Mouse (Mus musculus) liver, adult (tissue): ENCODE data around the gene Hdgfl2.

Experiments used
- GATA4 ChIP-seq: IDR thresholded peaks from 2 replicates; pipeline ENCODE4 v1.6.1; 2014; ENCODE audit warnings: mild to moderate bottlenecking, low read length; ENCODE audit not compliant: insufficient replicate concordance

The Hdgfl2 gene

DNA sequence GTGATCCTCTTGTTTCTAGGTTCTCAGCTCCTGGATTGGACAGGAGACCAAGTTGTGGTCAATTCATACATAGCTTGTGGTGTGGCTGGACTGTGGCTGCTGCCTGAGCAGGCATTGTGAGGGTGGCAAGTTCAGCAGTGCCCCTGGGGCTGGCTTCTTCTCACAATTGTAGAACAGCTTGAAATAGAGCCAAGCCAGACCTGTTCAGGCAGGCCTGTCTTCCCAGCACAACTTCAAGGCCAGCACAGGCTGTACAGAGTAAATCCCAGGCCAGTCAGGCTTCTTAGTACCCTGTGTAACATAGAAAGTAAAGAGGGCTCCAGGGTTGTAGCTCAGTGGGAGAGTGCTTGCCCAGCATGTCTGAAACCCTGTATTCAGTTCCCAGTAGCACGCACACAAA is 13.4 kb downstream of the Hdgfl2 start:
- TF ChIP-seq GATA4, result no peak

DNA sequence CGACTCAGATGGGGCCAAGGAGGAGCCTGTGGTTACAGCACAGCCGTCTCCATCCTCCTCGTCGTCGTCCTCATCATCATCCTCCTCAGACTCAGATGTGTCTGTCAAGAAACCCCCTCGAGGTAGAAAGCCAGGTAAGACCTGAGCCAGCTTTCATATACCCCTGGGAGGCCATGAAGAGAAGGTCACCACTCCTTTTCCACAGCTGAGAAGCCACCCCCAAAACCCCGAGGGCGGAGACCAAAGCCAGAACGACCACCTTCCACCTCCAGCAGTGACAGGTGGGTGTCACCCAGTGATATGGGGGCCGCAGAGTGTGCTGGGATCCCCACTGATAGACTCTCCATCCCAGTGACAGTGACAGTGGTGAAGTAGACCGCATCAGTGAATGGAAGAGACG is 17.4 kb downstream of the Hdgfl2 start:
- TF ChIP-seq GATA4, result no peak

DNA sequence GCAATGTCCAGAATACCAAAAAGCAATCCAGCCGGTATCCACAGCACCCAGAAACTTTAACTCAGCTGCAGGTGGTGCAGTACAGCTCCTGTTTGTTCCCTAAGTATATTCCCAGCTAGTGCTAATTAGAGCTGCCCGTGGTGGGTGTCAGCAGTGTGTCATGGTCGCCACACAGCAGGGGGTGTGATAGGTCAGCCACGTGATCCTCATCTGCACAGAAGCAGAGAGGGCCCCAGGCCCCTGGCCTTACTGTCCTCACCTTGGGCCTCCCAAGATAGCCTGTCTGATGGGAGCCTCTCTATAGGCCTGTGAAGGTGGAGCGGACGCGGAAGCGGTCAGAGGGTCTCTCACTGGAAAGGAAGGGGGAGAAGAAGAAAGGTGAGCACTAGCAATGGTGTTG is 18.7 kb downstream of the Hdgfl2 start:
- no peak for TF ChIP-seq GATA4

DNA sequence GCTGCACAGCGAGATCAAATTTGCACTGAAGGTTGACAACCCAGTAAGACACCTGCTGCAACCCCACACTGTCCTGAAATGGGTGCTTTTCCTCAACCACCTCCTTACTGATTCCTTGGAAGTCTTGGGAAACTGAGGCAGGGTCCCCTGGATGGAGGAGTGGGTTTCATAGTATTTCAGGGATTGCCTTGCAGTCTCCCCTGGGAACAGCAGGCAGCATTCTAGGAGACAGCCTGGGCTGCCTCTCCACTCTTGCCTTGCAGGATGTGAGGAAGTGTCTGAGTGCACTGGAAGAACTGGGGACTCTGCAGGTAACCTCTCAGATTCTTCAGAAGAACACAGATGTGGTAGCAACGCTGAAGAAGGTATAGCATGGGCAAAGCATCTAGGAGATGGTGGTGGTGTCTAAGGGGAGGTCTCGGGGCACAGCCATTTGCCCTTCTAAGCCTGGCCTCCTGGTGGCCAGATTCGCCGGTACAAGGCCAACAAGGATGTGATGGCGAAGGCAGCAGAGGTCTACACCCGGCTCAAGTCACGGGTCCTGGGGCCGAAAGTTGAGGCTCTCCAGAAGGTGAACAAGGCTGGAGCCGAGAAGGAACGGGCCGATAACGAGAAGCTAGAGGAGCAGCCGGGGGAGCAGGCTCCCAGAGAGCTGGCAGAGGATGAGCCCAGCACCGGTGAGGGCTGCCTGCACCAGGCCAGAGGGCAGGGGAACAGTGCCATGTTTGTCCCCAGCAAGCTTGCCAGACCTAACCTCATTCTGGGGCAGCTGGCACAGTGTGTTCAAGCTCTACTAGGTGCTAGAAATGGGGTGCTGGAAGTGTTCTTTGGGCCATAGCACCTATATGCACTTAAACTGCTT is 19.5 kb downstream of the Hdgfl2 start:
- TF ChIP-seq GATA4, result no peak

DNA sequence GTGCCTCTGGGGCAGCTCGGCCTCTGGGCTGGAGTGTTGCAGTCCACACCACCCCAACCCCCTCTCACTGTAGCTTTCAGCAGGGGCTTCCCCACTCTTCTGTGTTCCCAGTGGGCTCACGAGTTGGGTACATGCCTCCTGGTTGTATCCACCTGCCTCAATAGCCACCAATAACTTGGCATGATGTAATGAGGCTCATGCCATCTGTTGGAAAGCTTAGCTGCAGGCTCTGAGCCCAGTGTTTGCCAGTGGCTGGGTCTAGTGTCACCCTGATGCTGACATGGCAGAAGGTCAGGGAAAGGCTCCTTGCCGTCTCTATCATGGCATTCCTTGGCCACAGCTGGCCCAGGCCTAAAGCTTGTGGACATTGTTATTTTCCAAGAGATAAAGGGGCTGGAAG is 21.4 kb downstream of the Hdgfl2 start:
- no peak for TF ChIP-seq GATA4

DNA sequence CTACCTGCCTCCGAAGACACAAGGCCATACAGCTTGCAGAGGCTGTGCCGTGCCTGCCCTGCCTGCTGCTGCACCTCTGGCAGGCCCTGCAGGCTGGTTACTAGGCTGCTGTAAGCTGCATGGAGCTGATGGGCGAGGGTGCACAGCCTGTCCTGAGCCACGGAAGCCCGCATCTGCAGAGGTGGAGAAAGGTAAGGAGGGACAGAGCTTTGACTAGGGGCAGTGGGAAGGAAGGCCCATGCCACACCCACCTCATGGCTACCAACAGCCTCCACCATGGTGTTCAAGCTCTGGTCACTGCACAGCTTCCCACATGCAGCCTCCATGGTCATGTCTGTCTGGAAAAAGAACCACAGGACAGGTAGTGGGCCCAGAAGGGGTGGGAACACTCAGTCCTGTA is 22.7 kb downstream of the Hdgfl2 start:
- no peak for TF ChIP-seq GATA4

DNA sequence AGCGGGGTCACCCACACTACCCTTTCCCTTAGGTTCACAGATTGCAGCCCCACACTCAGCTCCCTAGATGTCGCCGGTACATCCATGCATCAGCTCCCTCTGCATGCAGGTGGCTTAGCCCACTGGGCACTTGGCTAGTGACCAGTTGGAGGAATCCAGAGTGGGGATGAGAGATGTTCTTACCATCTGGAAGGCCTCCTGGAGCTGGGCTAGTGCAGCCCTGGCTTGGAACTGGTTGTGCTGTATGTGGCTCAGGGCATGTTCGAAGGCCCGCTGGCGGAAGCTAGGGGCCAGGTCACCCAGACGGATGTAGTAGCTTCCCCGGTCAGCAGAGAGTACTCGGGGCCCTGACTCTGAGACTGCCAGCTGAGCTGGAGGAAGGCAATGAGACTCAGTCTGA is 23.5 kb downstream of the Hdgfl2 start:
- no peak for TF ChIP-seq GATA4

DNA sequence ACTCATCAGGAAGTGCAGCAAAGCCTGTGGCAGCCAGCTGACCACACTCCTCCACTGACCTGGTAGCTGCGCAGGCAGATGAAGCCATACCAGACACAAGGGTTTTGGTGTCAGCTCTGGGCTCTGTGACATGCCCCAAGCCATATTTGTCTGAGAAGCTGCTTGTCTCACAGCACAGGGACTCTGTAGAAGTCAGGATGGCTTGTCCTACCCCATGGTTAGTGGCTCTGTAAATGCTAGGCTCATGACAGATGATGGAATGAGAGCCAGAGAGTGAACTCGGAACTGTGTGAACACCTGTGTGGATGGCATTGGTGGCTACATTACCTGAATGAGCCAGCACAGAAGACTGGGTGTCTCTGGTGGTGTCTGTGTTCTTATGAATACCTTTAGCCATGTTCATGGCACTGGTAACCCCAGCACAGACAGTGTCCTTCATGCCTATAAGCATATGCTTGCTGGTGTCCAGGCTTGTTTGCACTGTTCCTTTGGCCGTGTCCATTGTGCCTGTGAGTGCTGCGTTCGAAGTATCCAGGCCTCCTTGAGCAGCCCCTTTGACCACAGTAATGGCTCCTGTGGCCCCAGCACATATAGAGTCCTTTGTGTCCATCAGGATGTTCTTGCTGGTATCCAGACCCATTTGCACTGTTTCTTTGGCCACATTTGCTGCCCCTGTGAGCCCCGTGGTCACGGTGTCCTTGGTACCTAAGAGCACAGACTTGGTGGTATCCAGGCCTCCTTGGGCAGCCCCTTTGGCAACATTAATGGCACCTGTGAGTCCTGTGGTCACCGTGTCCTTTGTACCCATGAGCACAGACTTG is 24.2 kb downstream of the Hdgfl2 start:
- no peak for TF ChIP-seq GATA4

DNA sequence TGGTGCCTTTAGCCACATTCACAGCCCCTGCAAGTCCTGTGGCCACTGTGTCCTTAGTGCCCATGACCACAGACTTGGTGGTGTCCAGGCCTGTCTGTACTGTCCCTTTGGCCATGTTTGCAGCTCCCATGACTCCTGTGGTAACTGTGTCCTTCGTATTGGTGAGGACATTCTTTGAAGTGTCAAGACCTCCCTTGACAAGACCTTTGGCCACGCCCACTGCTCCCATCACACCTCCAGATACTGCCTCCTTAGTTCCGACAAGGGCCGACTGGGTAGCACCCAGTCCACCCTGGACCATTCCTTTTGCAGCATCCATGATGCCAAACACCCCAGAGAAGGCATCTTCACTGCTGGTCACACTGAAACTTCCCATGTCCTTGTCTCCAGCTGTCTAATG is 27.5 kb downstream of the Hdgfl2 start:
- no peak for TF ChIP-seq GATA4

DNA sequence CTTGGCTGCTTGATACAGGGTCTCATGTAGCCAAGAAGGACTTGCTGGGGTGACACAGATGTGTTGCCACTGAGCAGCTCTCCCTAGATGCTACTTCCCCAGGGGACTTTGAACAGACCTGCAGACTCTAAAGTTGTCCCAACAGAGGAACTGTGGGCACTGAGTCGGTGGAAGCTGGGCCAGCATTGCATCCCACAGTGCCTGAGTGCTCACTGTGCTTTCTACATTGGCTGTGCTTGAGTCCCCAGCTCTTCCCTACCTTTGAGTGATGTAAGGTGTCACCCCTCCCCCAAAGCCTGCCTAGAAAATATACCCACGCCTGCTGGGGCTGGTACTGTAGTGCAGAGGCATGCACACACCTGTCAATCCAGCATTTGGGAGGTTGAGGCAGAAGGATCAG is 28.3 kb downstream of the Hdgfl2 start:
- no peak for TF ChIP-seq GATA4

DNA sequence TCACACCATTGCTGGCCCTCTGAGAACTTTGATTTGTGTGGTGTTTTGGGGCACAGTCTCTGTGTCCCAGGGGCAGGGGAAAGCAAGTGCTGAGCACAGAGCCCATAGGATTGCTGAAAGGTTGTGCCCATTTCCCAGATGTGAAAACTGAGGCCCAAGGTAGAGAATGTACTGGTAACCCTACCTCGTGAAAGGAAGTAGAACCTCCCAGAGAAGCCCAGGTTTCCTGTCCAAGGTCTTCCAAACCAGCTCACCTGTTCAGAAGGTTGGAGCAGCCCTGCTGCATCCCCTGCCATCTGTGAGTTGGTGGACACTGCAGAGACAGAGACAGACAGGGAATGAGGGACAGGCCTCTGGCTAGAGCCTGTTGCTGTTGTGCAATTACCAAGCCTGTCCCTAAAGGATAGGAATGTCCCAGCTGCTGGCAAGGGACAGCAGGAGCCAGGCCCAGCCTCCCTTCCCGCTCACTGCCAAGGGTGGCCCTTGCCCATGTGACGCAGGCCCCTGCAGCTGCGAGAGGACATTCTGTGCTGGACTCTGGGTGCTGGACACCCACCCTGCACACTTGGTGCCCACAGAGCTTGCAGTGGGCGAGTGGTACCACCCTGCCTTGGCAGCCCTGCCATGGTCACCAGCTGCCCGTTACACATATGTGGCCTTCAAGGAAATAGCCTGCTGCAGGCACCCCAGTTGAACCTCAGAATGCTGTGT is 29.1 kb downstream of the Hdgfl2 start:
- no peak for TF ChIP-seq GATA4

DNA sequence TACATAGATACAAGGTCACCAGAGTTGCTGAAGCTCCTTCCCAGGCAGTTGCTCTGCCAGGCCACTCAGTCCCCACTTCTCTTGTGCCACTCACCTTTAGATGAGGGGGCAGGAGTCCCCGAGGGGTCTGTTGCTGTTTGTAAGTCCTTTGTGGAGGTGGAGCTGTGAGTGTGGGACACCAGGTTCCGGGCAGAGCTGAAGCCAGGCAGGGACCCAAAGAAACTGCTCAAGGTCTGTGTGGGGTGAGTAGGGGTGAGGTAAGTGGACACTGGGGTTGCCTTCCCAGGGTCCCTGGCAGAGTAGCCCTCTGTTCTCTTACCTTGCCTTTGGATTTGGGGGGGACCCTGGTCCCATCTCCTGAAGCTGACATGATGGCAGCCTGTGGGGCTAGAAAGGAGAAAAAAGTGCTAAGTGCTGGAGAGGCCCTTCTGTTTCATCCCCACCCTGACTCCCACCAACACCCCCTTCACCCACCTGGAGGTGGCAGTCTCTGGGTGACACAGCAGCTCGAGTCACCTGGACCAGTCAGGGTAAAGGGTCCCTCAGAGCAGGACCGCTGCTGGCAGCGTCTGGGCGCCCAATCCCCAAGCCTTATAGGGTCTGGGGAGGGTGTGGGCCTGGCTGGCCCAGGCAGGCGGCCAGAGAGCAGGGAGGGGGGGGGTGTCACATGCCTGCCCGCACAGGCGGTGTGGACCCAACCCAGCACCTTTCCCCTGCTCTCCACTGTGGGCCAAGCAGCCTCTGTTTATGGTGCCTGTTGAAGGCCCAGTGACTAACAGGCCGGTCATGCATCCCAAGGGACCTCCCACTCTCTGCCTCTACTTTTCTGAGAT is 30.0 kb downstream of the Hdgfl2 start, which contains the start of gene Plin4:
TSS of gene Plin4 (minus strand) at position 585 of the 833 bp plus-strand sequence.
- no peak for TF ChIP-seq GATA4

DNA sequence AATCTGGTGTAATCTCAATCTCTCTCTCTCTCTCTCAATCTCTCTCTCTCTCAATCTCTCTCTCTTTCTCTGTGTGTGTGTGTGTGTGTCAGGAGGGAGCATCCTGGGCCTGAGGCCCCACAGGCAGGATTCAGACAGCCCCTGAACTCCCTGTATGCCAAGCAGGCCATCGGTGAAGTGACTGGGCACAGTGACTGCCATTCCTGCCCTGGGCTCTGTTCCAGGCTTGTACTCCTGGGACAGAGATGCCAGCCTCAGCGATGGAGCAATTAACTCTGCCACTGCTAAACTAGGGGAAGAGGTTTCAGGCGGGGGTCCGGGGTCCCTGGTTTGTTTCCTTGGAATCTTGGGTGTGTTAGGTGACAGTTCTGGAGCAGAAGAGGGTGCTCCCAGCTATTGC is 31.1 kb downstream of the Hdgfl2 start:
- no peak for TF ChIP-seq GATA4

DNA sequence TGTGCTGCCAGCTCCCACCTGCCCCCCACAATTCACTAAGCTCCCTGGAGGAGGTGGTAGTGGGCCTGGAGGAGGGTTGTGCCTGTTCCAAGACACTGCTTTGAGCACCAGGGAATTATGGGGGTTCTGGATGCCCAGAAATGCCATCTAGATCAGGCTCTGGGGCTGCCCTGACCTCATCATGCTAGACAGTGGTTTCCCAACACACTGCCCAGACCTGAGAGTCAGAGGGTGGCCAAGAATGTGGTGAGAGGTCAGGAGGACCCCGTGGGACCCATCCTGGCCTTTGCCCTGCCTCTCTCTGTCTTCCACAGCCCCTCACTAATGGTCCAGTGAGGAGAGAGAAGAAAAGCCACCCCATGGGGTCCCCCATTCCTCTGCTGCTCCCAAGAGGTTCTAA is 31.6 kb downstream of the Hdgfl2 start:
- TF ChIP-seq GATA4, result no peak

DNA sequence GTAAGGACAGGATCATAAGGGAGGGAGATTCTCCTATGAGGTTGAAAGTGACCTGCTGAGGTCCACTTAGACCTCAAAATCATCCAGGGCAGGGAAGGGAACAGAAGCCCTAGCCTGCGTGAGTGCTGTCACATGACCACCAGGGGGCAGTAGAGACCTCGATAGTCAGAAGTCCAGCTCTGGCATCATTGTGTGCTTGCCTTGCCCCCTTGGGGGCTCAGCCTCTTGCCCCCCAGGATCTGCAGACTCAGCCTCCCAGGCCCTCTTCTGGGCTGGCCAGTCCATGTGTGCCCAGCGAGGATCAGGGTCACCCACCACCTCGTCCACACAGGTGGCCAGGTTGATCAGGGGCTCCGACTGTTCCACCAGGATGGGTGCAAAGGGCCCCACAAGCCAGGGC is 32.4 kb downstream of the Hdgfl2 start:
- no peak for TF ChIP-seq GATA4
